Mouse (Mus musculus): ENCODE results near the gene Thra. TPM values are rescaled to one million over a fixed set of nuclear protein-coding genes. Genes with fewer than 3 reads are reported as not detected.

Gene Thra
- polyA plus RNA-seq, 1 experiment from 2014 or later = 19.2 TPM

DNA sequence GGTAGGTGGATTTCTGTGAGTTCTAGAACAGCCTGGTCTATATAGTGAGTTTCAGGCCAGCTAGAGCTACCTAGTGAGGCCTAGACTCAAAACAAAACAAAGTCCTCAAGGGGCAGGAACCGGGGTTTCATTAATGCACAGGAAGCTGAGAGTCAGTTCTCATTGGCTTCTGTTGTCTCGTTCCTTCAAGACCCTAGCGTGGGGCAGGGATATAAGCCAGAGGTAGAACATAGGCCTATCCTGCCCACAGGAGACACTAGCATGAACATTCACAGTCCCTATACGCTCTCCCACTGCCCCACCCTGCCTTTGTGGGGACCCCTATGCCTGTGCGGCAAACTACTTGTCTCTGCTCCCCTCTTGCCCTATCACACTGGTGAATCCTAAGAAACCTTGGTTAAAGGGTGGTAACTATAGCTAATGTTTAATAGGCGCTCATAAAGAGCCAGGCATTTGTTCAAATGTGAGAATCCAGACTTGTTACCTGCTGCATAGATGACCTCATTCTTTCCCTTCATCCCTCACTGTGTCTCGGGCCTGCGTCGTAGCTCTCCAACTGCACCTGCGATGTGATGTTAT lies 12.2 kb downstream of the Thra start:
- peak overlapping the region; percentile 90 for H3K27ac ChIP-seq
- H3K36me3 ChIP-seq = peaks cover 32% of the 10 kb centered on the region
- no peaks in the 10 kb centered on the region for H3K9me3 ChIP-seq
- no peak for DNase-seq (ENCODE audit: low spot score)
- peaks cover 91% of the 10 kb centered on the region for H3K4me1 ChIP-seq
- H3K4me3 ChIP-seq = no peak overlapping the region
- H3K27me3 ChIP-seq (ENCODE audit: insufficient read depth, poor library complexity, severe bottlenecking) = no peaks in the 10 kb centered on the region
- 85% methylated on average over 10 of the region's 10 CpGs for WGBS

DNA sequence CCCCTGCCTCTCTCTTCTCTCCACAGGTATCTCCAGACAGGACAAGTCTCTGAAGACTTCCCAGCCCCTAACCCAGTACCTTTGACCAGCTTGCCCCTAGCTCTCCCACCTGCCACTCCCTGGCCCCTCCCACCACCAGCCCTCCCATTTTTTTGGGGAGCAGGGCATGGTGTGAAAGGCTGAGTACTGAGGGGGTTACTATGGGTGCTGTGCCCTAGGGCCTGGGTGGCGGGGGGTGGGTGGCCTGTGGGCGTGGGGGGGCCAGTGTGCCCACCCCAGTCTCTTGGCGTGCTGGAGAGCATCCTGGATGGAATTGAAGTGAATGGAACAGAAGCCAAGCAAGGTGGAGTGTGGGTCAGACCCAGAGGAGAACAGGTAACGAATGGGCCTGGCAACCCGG lies 12.8 kb downstream of the Thra start:
- no peak overlapping the region for H3K4me3 ChIP-seq
- H3K27ac ChIP-seq = peak overlapping the region; percentile 90
- H3K9me3 ChIP-seq = no peaks in the 10 kb centered on the region
- DNase-seq (ENCODE audit: low spot score) = no peak
- WGBS = 97% methylated on average over 5 of the region's 5 CpGs
- peaks cover 35% of the 10 kb centered on the region for H3K36me3 ChIP-seq
- no peaks in the 10 kb centered on the region for H3K27me3 ChIP-seq (ENCODE audit: insufficient read depth, poor library complexity, severe bottlenecking)
- peaks cover 85% of the 10 kb centered on the region for H3K4me1 ChIP-seq

DNA sequence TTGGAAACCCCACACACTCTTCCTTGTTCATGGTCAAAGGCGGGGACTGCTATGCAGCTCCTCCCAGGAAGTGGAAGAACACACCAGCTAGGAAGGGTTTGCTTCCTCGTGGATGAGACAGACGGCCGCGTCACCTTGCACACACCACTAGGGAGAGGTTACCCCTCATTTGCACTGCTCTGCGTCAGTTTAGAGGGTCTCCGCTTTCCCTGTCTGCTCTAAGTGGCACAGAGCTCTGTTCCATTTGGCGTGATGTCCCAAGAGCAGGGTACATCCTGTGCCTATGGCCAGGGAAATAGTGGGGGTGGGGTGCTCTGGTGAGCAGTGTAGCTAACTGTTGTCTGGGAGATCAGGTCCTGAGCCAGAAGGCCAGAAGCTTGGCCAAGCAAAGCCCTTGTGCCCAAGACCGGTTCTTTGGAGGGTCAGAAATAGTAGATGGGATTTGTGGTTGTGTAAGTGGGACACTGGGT lies 13.7 kb downstream of the Thra start:
- no peak for DNase-seq (ENCODE audit: low spot score)
- Histone ChIP-seq H3K9me3 (no peaks in the 10 kb centered on the region), H3K27ac (peak overlapping the region; percentile 90), H3K27me3 (ENCODE audit: insufficient read depth, poor library complexity, severe bottlenecking) (no peaks in the 10 kb centered on the region), H3K4me1 (peaks cover 76% of the 10 kb centered on the region), H3K4me3 (peak overlapping the region; percentile 12; the same call in 1 of the 2 replicates), H3K36me3 (peaks cover 44% of the 10 kb centered on the region)
- WGBS = 55% methylated on average over 9 of the region's 9 CpGs

DNA sequence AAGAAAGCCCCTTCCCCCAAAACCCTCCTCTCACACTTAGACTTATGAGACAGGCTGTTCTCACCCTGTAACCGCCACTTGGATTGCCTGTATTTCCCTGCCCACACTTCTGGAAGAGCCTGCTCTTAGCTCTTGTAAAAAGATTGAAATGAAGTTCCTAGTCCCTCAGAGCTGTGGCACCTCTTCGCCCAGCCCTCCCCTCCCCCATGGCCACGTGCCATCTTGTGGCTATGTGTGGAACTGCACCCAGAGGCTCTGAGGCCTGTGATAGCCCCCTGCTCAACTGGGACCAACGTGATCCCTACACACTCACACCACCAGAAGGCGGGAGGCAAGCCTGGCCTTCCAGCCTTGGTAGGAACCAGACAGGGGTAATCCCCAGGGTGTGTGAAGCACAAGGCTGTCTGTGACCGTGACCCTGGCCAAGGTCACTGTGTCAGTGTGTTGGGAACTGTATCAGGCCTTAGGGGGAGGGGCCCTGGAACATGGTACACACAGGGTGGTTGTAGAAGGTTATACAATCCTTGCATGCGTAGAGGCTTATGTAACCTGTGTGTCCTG lies 14.3 kb downstream of the Thra start:
- H3K4me1 ChIP-seq = peaks cover 71% of the 10 kb centered on the region
- WGBS = 20% methylated on average over 7 of the region's 7 CpGs
- peak overlapping the region; percentile 90 for H3K27ac ChIP-seq
- DNase-seq (ENCODE audit: low spot score) = peak; percentile 89
- H3K36me3 ChIP-seq = peaks cover 47% of the 10 kb centered on the region
- peak overlapping the region; percentile 12; the same call in 1 of the 2 replicates for H3K4me3 ChIP-seq
- no peaks in the 10 kb centered on the region for H3K27me3 ChIP-seq (ENCODE audit: insufficient read depth, poor library complexity, severe bottlenecking)
- H3K9me3 ChIP-seq = no peaks in the 10 kb centered on the region

DNA sequence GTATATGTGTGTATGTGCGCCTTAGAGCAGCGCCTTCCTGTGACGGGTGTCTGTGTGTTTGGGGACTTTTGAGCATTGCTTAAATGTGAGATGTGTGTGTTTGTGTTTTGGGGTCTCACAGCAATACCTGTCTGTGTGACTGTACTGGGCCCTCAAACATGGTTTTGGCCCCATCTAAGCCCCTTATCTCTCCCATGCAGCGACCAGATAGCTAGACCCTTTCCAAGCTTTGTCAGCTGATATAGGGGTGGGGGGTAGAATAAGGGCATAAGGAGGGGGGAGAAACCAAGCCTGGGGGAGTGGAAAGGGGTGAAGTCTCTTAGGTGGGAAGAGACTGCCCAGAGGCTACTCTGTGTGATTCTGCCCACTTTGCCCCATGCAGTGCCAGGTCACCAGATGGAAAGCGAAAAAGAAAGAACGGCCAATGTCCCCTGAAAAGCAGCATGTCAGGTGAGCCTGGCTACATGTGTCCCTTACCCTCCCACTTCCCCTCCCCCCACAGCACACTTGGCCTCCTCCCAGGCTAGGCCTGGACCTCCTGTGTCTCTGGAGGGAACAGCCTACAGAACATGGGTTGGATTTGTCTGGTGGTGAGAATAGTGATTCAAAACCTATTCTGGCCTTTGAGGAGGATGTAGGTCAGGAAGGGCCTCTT lies 15.4 kb downstream of the Thra start:
- H3K27me3 ChIP-seq (ENCODE audit: insufficient read depth, poor library complexity, severe bottlenecking) = no peaks in the 10 kb centered on the region
- H3K9me3 ChIP-seq = no peaks in the 10 kb centered on the region
- H3K4me1 ChIP-seq = peaks cover 59% of the 10 kb centered on the region
- WGBS = 79% methylated on average over 6 of the region's 6 CpGs
- H3K4me3 ChIP-seq = 0 out of 2 replicates have a peak overlapping the region, but pooled peaks have one; percentile 15
- no peak for DNase-seq (ENCODE audit: low spot score)
- H3K27ac ChIP-seq = peak overlapping the region; percentile 60
- peaks cover 58% of the 10 kb centered on the region for H3K36me3 ChIP-seq

DNA sequence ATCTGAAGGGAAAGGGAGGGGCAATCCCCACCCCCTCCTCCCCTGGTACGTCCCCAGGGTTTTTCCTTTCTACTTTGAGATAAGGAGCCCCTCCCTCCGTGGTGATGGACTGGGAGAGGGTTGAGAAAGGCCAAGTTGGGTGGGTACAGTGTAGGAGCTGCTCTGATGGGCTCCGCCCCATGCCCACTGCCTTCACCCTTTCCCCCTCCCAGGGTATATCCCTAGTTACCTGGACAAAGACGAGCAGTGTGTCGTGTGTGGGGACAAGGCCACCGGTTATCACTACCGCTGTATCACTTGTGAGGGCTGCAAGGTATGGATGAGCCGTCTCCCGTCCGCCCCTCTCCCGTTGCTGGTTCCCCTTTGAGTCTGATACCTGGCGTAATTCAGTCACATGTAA lies 16.3 kb downstream of the Thra start:
- Histone ChIP-seq H3K4me3 (no peak overlapping the region), H3K36me3 (peaks cover 65% of the 10 kb centered on the region), H3K27ac (peak overlapping the region; percentile 70), H3K27me3 (ENCODE audit: insufficient read depth, poor library complexity, severe bottlenecking) (no peaks in the 10 kb centered on the region), H3K9me3 (no peaks in the 10 kb centered on the region), H3K4me1 (peaks cover 51% of the 10 kb centered on the region)
- DNase-seq (ENCODE audit: low spot score) = no peak
- WGBS = 71% methylated on average over 12 of the region's 12 CpGs

DNA sequence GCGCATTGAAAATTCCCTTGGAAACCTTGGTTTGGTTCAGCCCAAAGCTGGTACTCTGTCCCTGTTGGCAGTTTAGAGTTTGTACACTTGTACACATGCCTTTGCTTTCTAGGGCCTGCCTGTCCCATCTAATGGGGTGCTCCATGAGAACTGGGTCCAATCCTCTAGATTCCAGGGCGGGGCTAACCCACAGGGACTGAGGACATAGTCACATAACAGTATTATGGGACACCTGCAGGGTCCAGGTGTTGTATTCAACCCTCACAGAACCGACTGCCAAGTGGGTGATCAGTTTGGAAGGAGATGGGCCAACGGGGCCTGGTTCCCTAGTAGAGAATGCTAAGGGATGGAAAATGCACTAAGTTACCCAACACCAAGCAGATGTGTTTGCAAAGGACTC lies 21.5 kb downstream of the Thra start:
- DNase-seq (ENCODE audit: low spot score) = no peak
- peaks cover 24% of the 10 kb centered on the region for H3K4me1 ChIP-seq
- 89% methylated on average over 4 of the region's 4 CpGs for WGBS
- H3K9me3 ChIP-seq = no peaks in the 10 kb centered on the region
- H3K4me3 ChIP-seq = no peak overlapping the region
- no peak overlapping the region for H3K27ac ChIP-seq
- H3K36me3 ChIP-seq = peaks cover 75% of the 10 kb centered on the region
- no peaks in the 10 kb centered on the region for H3K27me3 ChIP-seq (ENCODE audit: insufficient read depth, poor library complexity, severe bottlenecking)

DNA sequence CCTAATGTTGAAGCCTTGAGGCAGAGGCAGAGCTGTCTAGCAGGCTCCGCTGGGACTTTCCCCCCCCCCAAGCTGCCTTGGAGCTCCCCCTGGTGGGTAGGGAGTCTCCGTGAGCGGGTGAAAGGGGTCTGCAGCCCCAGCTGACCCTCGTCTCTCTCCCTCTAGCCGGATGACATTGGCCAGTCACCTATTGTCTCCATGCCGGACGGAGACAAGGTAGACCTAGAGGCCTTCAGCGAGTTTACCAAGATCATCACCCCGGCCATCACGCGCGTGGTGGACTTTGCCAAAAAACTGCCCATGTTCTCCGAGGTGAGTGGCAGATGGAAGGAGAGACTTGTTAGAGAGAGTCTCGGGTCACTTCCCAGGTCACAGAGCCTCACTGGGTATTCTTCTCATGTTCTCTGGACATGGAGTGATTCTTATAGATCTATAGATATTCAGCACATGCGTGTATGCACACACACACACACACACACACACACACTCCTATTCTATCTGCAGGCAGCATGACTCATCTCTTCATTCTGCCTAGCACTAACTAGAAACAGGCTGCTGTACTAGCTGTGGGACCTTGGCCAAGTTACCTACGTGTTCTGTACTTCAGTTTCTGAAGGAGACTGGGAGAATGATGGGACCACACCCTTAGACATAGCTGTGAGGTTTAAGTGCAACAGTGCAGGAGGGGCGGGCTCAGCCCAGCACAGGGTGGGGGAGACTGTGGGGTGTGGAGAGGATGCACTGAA lies 22.5 kb downstream of the Thra start:
- peaks cover 67% of the 10 kb centered on the region for H3K36me3 ChIP-seq
- peaks cover 34% of the 10 kb centered on the region for H3K4me1 ChIP-seq
- no peaks in the 10 kb centered on the region for H3K27me3 ChIP-seq (ENCODE audit: insufficient read depth, poor library complexity, severe bottlenecking)
- DNase-seq (ENCODE audit: low spot score) = no peak
- H3K27ac ChIP-seq = no peak overlapping the region
- no peaks in the 10 kb centered on the region for H3K9me3 ChIP-seq
- 59% methylated on average over 17 of the region's 17 CpGs for WGBS
- H3K4me3 ChIP-seq = no peak overlapping the region

DNA sequence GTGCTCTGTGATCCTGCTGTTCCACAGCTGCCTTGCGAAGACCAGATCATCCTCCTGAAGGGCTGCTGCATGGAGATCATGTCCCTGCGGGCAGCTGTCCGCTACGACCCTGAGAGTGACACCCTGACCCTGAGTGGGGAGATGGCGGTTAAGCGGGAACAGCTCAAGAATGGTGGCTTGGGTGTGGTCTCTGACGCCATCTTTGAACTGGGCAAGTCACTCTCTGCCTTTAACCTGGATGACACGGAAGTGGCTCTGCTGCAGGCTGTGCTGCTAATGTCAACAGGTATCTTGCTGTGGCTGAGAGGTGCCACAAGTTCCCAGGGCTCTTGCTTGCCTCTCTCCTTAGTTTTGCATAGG lies 23.0 kb downstream of the Thra start:
- Histone ChIP-seq H3K27me3 (ENCODE audit: insufficient read depth, poor library complexity, severe bottlenecking) (no peaks in the 10 kb centered on the region), H3K27ac (no peak overlapping the region), H3K4me3 (no peak overlapping the region), H3K4me1 (peaks cover 40% of the 10 kb centered on the region), H3K9me3 (no peaks in the 10 kb centered on the region), H3K36me3 (peaks cover 63% of the 10 kb centered on the region)
- no peak for DNase-seq (ENCODE audit: low spot score)
- 87% methylated on average over 8 of the region's 8 CpGs for WGBS

DNA sequence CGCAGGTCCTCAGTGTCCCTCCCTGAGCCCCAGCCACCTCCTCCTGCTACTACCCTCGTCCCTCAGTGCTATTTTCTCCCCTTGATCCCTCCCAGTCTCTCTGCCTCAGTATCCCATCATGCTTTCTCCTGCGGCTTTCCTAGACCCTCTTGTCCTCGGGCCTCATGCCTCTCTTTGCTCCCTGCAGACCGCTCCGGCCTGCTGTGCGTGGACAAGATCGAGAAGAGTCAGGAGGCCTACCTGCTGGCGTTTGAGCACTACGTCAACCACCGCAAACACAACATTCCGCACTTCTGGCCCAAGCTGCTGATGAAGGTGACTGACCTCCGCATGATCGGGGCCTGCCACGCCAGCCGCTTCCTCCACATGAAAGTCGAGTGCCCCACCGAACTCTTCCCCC lies 23.7 kb downstream of the Thra start:
- Histone ChIP-seq H3K4me1 (peaks cover 46% of the 10 kb centered on the region), H3K27ac (no peak overlapping the region; the same call in 1 of the 2 replicates), H3K27me3 (ENCODE audit: insufficient read depth, poor library complexity, severe bottlenecking) (no peaks in the 10 kb centered on the region), H3K9me3 (no peaks in the 10 kb centered on the region), H3K4me3 (no peak overlapping the region), H3K36me3 (peaks cover 63% of the 10 kb centered on the region)
- DNase-seq (ENCODE audit: low spot score) = no peak
- WGBS = 77% methylated on average over 18 of the region's 18 CpGs

DNA sequence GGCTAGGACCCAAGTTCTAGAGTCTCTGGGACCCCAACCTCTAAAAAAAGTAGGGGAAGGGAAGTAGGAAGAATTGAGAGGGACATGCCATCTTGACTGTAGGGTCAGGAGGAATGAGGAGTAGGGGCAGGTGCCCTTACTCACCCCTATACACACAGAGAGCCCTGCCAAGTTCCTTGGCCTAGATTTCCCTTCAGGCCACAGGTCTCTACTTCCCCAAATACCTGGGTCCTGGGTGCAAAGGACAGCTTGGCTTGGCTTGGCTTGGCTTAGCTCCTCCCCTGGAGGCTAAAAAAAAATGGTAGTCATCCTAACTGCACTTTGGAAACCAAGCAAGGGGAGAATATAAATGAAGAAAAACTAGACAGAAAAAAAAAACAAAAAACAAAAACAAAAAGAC lies 24.3 kb downstream of the Thra start:
- H3K4me3 ChIP-seq = no peak overlapping the region
- no peak for DNase-seq (ENCODE audit: low spot score)
- H3K27me3 ChIP-seq (ENCODE audit: insufficient read depth, poor library complexity, severe bottlenecking) = no peaks in the 10 kb centered on the region
- peaks cover 52% of the 10 kb centered on the region for H3K4me1 ChIP-seq
- peaks cover 64% of the 10 kb centered on the region for H3K36me3 ChIP-seq
- H3K9me3 ChIP-seq = no peaks in the 10 kb centered on the region
- no peak overlapping the region for H3K27ac ChIP-seq

DNA sequence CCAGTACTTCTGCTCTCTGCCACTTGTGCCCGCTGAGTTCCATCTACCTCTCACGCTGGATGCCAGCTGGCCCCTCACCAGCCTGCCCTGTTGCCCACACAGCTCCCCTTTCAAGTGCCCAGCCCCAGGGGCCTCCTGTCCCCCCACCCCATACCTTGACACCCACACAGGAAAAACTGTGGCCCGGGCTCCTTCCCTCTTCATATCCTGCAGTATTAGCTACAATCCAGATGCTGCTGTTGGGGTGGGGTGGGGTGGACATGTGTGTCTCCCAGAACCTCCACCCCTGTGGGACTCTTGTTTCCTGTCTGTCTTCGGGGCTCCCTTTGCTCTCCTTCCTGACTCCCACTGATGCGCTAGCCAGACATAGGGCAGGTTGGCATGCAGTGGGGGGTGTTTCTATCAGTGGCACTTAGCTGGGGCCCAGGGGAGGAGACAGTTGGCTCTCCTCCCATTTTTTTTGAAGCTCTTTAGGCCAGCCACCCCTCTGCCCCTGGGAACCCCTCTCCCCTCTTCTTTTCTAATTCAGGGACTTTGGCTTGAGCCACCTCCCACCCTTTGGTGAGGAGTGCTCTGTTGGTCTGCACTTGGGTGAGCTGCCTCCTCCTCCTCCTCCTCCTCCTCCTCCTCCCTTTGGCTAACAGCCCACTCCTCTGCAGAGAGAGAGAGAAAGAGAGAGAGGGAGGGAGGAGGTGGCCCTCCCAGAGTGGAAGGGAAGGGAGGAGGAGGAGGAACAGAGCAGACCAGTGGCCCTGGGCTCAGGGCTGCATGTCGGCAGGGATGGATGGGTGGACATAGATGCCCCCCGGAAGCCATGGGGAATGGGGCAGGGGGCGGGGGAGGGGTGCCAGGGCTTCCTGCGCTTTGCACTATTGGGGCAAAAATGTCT lies 25.2 kb downstream of the Thra start:
- 0 out of 2 replicates have a peak overlapping the region, but pooled peaks have one; percentile 13 for H3K4me3 ChIP-seq
- H3K27ac ChIP-seq = peak overlapping the region; percentile 91
- DNase-seq (ENCODE audit: low spot score) = no peak
- H3K4me1 ChIP-seq = peaks cover 62% of the 10 kb centered on the region
- WGBS = 53% methylated on average over 9 of the region's 9 CpGs
- no peaks in the 10 kb centered on the region for H3K27me3 ChIP-seq (ENCODE audit: insufficient read depth, poor library complexity, severe bottlenecking)
- no peaks in the 10 kb centered on the region for H3K9me3 ChIP-seq
- peaks cover 65% of the 10 kb centered on the region for H3K36me3 ChIP-seq

All from heart, embryonic 10.5 days (tissue).